Mouse (Mus musculus) liver, embryonic 12.5 days (tissue): Measurements from ENCODE around the gene Gcgr. TPM values are rescaled to one million over a fixed set of nuclear protein-coding genes. Genes with fewer than 3 reads are reported as not detected.
"Not testable (repeated sequence)": the region's sequence is repeated elsewhere in the genome, so short reads cannot be mapped to it uniquely, and the experiment has no call there.

Experiments used
- ATAC-seq: fragments of 200-750 bp; cut with Nextera tagmentation; 2 replicates; pipeline ENCODE4 v1.8.0; 2017; ENCODE audit warnings: moderate number of reproducible peaks, mild to moderate bottlenecking, moderate library complexity
- H3K27ac ChIP-seq: fragments of 300-500 bp; sonication (generic); 2 replicates; pipeline ENCODE4 v1.5.1; 2016; ENCODE audit warnings: mild to moderate bottlenecking
- H3K27me3 ChIP-seq: fragments of 300-500 bp; sonication (generic); replicated peaks from 2 replicates; pipeline ENCODE4 v1.6.1; 2016; ENCODE audit warnings: mild to moderate bottlenecking, moderate library complexity
- H3K36me3 ChIP-seq: fragments of 300-500 bp; sonication (generic); 2 replicates; pipeline ENCODE4 v1.6.1; 2016; ENCODE audit warnings: mild to moderate bottlenecking, moderate library complexity
- H3K4me1 ChIP-seq: fragments of 300-500 bp; sonication (generic); 2 replicates; pipeline ENCODE4 v1.6.1; 2016
- H3K4me2 ChIP-seq: fragments of 300-500 bp; sonication (generic); 2 replicates; pipeline ENCODE4 v1.6.1; 2016; ENCODE audit warnings: mild to moderate bottlenecking, moderate library complexity
- H3K4me3 ChIP-seq: fragments of 300-500 bp; sonication (generic); 2 replicates; pipeline ENCODE4 v1.5.1; 2016; ENCODE audit warnings: mild to moderate bottlenecking, moderate library complexity
- H3K9ac ChIP-seq: fragments of 300-500 bp; sonication (generic); 2 replicates; pipeline ENCODE4 v1.6.1; 2016; ENCODE audit warnings: mild to moderate bottlenecking, moderate library complexity
- H3K9me3 ChIP-seq: fragments of 300-500 bp; sonication (generic); replicated peaks from 2 replicates; pipeline ENCODE4 v1.6.1; 2016; ENCODE audit warnings: mild to moderate bottlenecking, moderate library complexity
- WGBS: fragments of 180-500 bp; shearing (Covaris S2); methylation state at CpG from one replicate; pipeline ENCODE4 v1.1.7; 2016; ENCODE audit not compliant: insufficient replicate concordance; 5-methylcytosine and 5-hydroxymethylcytosine counted together
- polyA plus RNA-seq: library from polyadenylated mRNA; unstranded; fragments of >200 nt; fragmentation: Nextera tagmentation; extraction: Ambion mirVana; gene quantifications from 2 replicates; pipeline ENCODE4 v1.2.1, GENCODE M21; 2016

Gene Gcgr
- polyA plus RNA-seq, 1 experiment from 2014 or later, result 9.6 TPM

DNA sequence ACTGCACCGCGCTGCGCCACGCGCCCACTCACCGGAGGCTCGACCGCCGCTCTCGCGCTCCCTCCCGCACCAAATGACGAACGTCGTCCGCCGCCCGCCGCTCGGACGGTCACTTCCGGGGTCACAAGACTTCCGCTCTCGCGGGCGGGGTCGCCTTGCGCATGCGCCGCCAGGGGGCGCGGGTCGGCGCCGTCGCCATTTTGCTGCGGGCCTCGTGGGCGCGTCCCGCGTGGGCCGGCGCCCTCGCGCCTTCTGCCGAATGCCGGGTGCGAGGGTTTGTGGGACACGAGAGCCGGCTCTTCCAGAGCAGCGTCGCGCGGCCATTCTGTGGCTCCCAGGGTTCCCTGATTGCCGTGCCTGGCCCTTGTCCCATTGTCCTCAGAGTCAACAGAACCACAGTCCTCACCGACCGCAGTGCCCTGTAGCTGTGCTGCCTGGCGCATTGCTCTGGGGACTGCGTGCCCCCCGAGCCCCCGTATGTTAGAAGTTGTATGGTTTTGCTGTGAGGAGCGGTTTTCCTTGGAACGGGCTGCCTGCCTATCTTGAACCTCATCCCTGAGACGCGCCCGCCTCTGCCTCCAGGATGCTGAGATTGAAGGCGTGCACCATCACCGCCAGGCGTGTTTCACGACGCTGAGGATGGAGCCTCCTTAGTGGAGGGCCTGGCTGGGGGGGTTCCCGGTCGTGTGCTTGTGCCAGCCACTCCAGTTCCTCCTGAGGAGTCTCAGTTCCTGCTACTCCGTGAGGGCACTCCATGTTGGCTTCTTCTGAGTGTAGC is 51.2 kb downstream of the Gcgr start, which contains the start of gene Arhgdia:
Gene Arhgdia (minus strand): TSS at position 135 of the 778 bp plus-strand sequence.
- peaks cover 76% of the 10 kb centered on the region for H3K36me3 ChIP-seq
- ATAC-seq, result peak; percentile 60
- H3K4me2 ChIP-seq, result peak within 1 kb of the TSS; percentile 98
- H3K27me3 ChIP-seq, result no peaks in the 10 kb centered on the region
- H3K27ac ChIP-seq, result peak within 1 kb of the TSS; percentile 93
- H3K9me3 ChIP-seq, result no peaks in the 10 kb centered on the region
- H3K9ac ChIP-seq, result peak within 1 kb of the TSS; percentile 89
- peak within 1 kb of the TSS; percentile 87 for H3K4me3 ChIP-seq
- H3K4me1 ChIP-seq, result peaks cover 46% of the 10 kb centered on the region
- 3% methylated on average over 73 of the region's 75 CpGs for WGBS

- Histone ChIP-seq H3K4me3 (peak overlapping the region; percentile 87), H3K4me1 (peaks cover 39% of the 10 kb centered on the region), H3K9ac (peak overlapping the region; percentile 89), H3K27ac (peak overlapping the region; percentile 93), H3K9me3 (no peaks in the 10 kb centered on the region), H3K36me3 (peaks cover 76% of the 10 kb centered on the region), H3K27me3 (no peaks in the 10 kb centered on the region), H3K4me2 (peak overlapping the region; percentile 98)
- ATAC-seq, result no peak
- 60% methylated on average over 8 of the region's 8 CpGs for WGBS
Observed at GRCm38 (mm10) chr11:120582268-120582981, 51.9 kb downstream of the Gcgr start.

DNA sequence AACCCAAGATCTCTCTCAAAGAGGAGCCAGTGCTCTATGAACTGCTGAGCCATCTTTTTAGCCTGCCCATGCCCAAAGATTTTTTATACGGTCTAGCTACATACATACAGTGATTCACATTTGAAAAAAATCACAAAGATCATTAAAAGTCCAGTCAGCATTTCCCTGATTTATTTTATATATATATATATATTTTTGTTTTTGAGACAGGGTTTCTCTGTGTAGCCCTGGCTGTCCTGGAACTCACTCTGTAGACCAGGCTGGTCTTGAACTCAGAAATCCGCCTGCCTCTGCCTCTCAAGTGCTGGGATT is 52.4 kb downstream of the Gcgr start:
- Histone ChIP-seq H3K4me1 (peaks cover 39% of the 10 kb centered on the region), H3K36me3 (peaks cover 76% of the 10 kb centered on the region)
- not testable (repeated sequence) for H3K4me2 ChIP-seq, H3K4me3 ChIP-seq, H3K27me3 ChIP-seq, H3K9me3 ChIP-seq, H3K9ac ChIP-seq, H3K27ac ChIP-seq, ATAC-seq
- 75% methylated on average over 2 of the region's 2 CpGs for WGBS

DNA sequence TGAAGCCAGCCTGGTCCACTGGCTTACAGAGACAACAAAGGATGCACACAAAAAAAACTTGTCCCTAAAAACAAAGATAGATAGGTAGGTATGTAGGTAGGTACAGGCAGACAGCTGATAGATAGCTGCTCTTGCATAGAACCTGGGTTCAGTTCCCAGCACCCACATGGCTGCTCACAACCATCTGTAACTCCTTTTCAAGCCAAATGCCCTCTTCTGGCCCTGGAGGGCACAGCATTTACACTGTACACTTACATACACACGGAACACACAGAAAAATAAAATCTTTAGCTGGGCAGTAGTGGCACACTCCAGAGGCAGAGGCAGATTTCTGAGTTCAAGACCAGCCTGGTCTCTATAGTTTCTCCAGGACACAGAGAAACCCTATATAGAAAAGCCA is 53.4 kb downstream of the Gcgr start:
- Histone ChIP-seq H3K27ac (no peak overlapping the region), H3K9ac (no peak overlapping the region), H3K4me3 (no peak overlapping the region), H3K9me3 (no peaks in the 10 kb centered on the region), H3K27me3 (no peaks in the 10 kb centered on the region), H3K36me3 (peaks cover 76% of the 10 kb centered on the region), H3K4me2 (no peak overlapping the region), H3K4me1 (peaks cover 39% of the 10 kb centered on the region)
- 81% methylated on average over 1 of the region's 1 CpGs for WGBS
- no peak for ATAC-seq

DNA sequence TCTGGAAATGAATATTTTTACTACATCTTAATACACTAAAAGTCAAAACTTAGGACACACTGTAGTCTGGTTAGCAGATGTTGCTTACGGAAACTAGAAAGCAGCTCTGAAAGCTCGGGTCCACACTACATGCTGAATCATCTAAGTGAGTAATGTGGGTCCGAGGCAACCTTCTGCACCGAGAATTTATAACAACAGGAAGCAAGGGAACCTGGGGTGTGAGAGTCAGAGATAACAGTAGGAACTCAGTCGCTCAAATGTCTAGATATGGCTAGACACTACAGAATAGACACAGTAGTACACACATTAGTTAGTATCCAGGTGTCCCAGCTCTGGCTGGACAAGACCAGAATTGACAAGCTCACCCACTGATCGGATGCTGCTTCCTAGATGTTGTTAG is 58.0 kb downstream of the Gcgr start:
- Histone ChIP-seq H3K9ac (no peak overlapping the region), H3K36me3 (peaks cover 100% of the 10 kb centered on the region), H3K27me3 (no peaks in the 10 kb centered on the region), H3K4me2 (no peak overlapping the region), H3K9me3 (no peaks in the 10 kb centered on the region), H3K4me1 (peaks cover 28% of the 10 kb centered on the region), H3K4me3 (no peak overlapping the region), H3K27ac (peak overlapping the region; percentile 33; the same call in 1 of the 2 replicates)
- WGBS, result 27% methylated on average over 6 of the region's 6 CpGs
- peak; percentile 72 for ATAC-seq

Other genes with a start within 250 kb of the Gcgr start
- 952 and 1,008 TPM in 2 replicates for gene Actg1, start 182.2 kb upstream of the Gcgr start, polyA plus RNA-seq
- 0.16 and 0.18 TPM in 2 replicates for gene Fscn2, start 169.2 kb upstream of the Gcgr start, polyA plus RNA-seq
- 12.8 and 13.1 TPM in 2 replicates for gene Faap100, start 151.9 kb upstream of the Gcgr start, polyA plus RNA-seq
- 44.9 and 46.3 TPM in 2 replicates for gene Nploc4, start 93.0 kb upstream of the Gcgr start, polyA plus RNA-seq
- gene Tspan10, start 88.1 kb upstream of the Gcgr start, polyA plus RNA-seq, result not detected in 2 replicates
- 0.13 and 0.25 TPM in 2 replicates for gene Pde6g, start 77.2 kb upstream of the Gcgr start, polyA plus RNA-seq
- 8.1 and 9.6 TPM in 2 replicates for gene Oxld1, start 72.6 kb upstream of the Gcgr start, polyA plus RNA-seq
- 31.3 and 32.3 TPM in 2 replicates for gene Ccdc137, start 72.6 kb upstream of the Gcgr start, polyA plus RNA-seq
- 22.3 and 24.2 TPM in 2 replicates for gene Arl16, start 63.1 kb upstream of the Gcgr start, polyA plus RNA-seq
- gene Mrpl12, start 46.1 kb upstream of the Gcgr start, polyA plus RNA-seq, result 161 and 166 TPM in 2 replicates
- gene Slc25a10, start 38.9 kb upstream of the Gcgr start, polyA plus RNA-seq, result 47.0 and 54.9 TPM in 2 replicates
- 60.4 and 61.8 TPM in 2 replicates for gene Mcrip1, start 19.0 kb downstream of the Gcgr start, polyA plus RNA-seq
- not detected in 2 replicates for gene Ppp1r27, start 20.4 kb downstream of the Gcgr start, polyA plus RNA-seq
- 443 and 468 TPM in 2 replicates for gene P4hb, start 42.6 kb downstream of the Gcgr start, polyA plus RNA-seq
- 337 and 356 TPM in 2 replicates for gene Arhgdia, start 50.9 kb downstream of the Gcgr start, polyA plus RNA-seq
- gene Alyref, start 67.7 kb downstream of the Gcgr start, polyA plus RNA-seq, result 542 and 545 TPM in 2 replicates
- gene Anapc11, start 67.7 kb downstream of the Gcgr start, polyA plus RNA-seq, result 118 and 120 TPM in 2 replicates
- 5.0 and 6.6 TPM in 2 replicates for gene Npb, start 77.8 kb downstream of the Gcgr start, polyA plus RNA-seq
- 135 and 142 TPM in 2 replicates for gene Pcyt2, start 87.2 kb downstream of the Gcgr start, polyA plus RNA-seq
- 43.1 and 45.3 TPM in 2 replicates for gene Sirt7, start 94.5 kb downstream of the Gcgr start, polyA plus RNA-seq
- 53.4 and 58.3 TPM in 2 replicates for gene Mafg, start 102.9 kb downstream of the Gcgr start, polyA plus RNA-seq
- gene Pycr1, start 113.1 kb downstream of the Gcgr start, polyA plus RNA-seq, result 11.0 and 11.3 TPM in 2 replicates
- gene Myadml2, start 117.5 kb downstream of the Gcgr start, polyA plus RNA-seq, result 0.23 and 0.47 TPM in 2 replicates
- gene Notum, start 130.5 kb downstream of the Gcgr start, polyA plus RNA-seq, result 0.31 and 0.38 TPM in 2 replicates
- gene Aspscr1, start 142.3 kb downstream of the Gcgr start, polyA plus RNA-seq, result 65.1 and 65.2 TPM in 2 replicates
- 130 and 137 TPM in 2 replicates for gene Cenpx, start 183.0 kb downstream of the Gcgr start, polyA plus RNA-seq
- gene Lrrc45, start 183.2 kb downstream of the Gcgr start, polyA plus RNA-seq, result 23.3 and 23.6 TPM in 2 replicates
- gene Rac3, start 190.8 kb downstream of the Gcgr start, polyA plus RNA-seq, result 2.8 and 3.1 TPM in 2 replicates
- 8.4 and 10.0 TPM in 2 replicates for gene Dcxr, start 196.6 kb downstream of the Gcgr start, polyA plus RNA-seq
- 0.13 TPM in 1 of 2 replicates, not detected in the other for gene Cbr2, start 201.4 kb downstream of the Gcgr start, polyA plus RNA-seq
- gene Hmga1b, start 232.1 kb downstream of the Gcgr start, polyA plus RNA-seq, result 6.4 and 7.3 TPM in 2 replicates